Mouse (Mus musculus): ENCODE data around the gene Slc43a2.
A peak's percentile ranks its signal among the peaks of the same experiment; 100 is the strongest.
"Not testable (repeated sequence)": the region's sequence is repeated elsewhere in the genome, so short reads cannot be mapped to it uniquely, and the experiment has no call there.

Gene Slc43a2

DNA sequence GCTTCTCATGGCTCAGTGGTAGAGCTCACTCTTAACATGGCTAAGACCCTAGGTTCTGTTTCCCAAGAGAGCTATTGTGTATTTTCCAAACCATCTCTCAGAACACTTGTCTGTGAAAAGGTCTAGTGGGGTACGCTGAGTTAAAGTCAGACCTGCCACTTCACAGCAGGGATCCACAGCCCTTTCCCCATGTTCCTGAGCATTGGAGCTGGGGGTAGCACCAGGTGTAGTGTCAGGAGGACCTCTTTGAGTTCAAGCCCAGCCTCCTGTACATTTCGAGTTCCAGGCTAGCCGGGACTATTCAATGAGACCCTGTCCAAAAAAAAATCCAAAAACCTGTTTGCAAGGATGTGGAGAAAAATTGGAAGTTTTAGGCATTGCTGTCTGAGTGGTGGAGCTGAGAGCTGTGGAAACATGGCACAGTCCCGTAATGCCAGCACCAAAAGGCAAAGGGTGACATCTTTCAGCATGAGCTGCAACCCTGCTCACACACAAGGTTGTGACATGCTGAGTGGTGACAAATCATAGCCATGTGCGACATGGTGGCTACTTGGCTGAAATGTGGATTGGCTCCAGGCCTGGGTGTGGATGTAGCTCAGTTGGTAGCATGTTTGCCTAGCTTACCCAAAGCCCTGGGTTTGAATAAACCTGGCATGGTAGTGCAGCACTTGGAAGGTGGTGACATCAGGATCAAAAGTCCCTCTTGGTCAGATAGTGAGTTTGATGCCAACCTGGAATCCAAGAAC is 43.1 kb downstream of the Slc43a2 start:
- no peak for DNase-seq

DNA sequence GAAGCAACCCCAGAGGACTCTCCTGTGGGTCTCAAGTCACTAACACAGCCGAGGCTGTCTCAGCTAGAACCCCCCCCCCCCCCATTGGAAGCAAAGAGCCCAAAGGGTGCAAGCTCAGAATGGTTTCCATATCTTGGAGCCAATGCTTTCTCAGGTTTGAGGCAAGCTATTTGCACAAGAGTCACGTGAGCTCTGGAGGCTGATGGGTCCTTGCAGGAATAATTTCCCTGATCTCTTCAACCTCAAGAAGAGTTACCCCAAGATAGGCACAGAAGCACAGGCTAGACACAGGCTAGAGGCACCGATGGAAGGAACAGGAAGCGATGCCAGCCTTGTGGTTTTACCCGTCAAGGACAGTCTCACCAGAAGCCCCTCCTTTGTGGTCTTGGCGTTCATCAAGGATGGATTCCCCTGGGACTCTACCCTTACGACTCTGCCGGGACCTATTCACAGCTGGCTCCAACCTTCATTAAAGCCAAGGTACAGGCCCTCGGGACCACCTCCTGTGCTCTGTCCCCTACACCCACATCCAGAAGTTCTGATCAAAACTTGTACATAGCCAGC is 44.1 kb downstream of the Slc43a2 start:
- DNase-seq, result no peak

DNA sequence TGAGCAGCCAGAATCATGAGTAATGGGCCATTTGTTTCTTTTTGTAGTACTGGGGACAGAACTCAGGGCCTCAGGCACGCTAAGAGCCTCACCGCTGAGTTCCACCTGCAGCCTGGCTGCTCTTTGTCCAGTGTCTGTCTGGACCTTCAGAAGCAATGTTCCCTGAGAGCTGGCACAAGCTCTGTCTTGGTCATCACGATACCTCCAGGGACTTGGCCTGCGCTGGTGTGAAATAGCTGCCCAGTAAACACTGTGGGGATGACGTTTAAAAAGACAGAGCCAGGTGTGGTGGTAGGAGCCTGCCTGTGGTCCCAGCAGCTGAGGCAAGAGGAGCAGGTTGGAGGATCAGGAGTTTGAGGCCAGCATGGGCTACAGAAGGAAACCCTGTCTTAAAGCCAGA is 47.1 kb downstream of the Slc43a2 start:
- DNase-seq, result no peak

DNA sequence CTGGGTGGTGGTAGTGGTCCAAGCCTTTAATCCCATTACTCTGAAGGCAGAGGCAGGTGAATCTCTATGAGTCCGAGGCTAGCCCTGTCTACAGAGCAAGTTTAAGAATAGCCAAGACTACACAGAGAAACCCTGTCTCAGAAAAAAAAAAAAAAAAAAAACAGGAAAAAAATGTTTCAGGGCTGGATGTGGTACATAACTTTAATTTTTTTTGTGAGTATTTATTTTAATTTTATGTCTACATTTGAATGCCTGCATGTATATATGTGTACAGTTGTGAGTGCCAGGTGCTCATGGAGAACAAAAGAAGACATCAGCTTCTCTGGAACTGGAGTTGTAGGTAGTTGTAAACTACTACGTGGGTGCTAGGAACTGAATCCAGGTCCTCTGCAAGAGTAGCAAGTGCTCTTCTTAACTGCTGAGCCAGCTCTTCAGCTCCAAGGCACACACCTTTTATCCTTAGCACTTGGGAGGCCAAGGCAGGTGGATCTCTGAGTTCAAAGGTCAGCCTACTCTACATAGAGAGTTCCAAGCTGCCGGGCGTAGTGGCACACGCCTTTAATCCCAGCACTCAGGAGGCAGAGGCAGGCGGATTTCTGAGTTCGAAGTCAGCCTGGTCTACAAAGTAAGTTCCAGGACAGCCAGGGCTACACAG is 50.1 kb downstream of the Slc43a2 start:
- DNase-seq, result no peak

DNA sequence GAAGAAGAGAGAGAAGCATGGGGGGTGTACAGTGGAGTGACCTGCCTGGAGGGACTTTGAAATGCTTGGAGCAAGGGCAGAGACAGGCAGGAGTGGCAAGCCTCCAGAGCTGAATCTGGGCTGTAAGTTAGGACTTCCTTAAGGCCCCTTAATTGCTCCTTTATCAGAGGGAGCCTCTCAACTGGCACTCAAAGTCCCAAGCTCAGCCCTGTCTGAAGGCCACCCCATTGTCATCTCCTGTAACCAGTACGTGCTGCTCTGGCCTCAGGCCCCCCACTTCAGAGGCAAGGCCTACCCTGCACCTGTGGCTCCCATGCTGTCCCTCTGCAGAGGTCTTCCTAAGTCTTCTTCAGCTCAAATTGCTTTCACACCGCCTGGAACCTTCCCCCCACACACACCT is 52.0 kb downstream of the Slc43a2 start:
- no peak for DNase-seq

DNA sequence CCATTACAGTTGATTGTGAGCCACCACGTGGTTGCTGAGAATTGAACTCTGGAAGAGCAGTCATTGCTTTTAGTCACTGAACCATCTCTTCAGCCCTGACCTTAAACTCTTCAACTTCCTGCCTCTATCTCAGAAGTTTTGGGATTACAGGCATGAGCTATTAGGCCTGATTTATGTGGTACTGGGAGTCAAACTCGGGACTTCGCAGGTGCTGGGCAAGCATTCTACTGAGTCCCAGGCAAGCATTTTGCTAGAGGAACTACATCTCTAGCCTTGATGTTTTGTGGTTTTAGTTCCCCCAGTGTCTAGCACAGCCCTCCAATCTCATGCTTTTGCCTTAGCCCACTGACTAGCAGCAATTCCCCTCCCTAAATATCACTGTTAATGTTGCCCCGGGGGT is 53.6 kb downstream of the Slc43a2 start:
- no peak for DNase-seq

DNA sequence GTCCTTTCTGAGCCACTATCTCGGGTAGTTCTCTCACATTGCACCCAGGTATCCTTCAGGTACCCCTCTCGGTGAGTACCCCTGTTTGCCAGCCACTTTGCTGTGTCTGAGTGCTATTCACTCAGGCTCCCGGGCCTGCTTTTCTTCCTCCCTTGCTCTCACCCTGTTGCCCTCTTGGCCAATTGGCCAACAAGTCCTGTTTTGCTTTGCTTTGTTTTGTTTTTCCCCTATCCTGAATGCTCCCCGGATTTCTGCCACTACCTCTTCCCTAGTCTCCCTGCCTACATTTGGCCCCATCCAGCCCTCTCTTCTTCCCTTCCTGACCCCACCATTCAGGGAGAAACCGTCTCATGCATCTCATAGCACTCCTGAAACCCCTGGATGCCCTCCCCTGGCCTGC is 54.5 kb downstream of the Slc43a2 start:
- no peak for DNase-seq

DNA sequence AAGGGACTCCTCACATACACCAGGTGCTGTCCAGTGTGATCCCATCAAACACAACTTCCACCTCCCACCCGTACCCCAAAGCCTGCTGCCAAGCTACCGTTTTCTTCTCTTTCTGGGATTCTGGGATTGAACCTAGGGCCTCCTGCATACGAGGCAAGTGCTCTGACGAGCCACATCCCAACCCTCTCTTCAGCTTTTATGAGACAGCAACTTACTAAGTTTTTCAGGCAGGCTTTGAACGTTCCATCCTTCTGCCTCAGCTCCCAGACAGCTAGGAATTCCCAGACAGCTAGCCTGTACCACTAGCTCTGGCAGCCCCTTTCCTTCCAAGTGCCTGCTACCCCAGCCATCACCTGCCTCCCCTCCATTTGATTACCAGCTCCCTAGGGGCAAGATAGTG is 55.5 kb downstream of the Slc43a2 start:
- no peak for DNase-seq

DNA sequence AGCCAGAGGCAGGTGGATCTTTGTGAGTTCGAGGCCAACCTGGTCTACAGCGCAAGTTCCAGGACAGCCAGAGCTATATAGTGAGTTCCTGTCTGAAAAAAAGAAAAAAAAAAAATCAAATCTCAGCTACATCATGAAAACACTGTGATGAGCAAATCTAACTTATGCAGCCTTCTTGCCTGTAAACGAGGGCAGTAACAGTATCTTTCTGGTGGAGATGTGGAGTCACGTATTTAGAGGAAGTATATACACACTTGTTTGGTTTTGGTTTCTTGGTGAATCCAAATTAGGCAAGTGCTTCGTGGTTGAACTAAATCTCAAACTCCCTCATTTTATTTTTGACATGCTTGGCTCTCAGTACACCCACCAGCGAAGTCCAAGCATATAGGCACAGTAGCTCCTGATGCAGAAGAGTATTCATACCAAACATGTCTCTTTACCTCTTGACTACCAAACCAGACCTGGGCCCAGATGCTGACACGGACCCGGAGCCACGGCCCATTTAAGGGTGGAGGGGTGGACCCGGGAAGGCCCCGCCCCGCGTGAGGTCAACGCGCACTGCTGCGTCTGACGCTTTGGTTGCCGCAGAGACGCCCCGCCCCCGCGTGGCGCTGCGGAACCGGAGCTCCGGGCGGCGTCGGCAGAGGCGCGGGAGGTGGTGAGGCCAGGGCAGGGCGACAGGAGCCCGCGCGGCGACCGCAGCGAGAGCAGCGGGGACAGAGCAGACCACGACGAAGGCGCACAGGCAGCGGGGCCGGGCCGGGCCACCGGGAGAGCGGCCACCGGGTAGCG is 56.2 kb downstream of the Slc43a2 start, which contains the start of gene Pitpna:
Pitpna (plus strand) TSS at position 605 of the 792 bp plus-strand sequence.
- DNase-seq, result peak; percentile 96

DNA sequence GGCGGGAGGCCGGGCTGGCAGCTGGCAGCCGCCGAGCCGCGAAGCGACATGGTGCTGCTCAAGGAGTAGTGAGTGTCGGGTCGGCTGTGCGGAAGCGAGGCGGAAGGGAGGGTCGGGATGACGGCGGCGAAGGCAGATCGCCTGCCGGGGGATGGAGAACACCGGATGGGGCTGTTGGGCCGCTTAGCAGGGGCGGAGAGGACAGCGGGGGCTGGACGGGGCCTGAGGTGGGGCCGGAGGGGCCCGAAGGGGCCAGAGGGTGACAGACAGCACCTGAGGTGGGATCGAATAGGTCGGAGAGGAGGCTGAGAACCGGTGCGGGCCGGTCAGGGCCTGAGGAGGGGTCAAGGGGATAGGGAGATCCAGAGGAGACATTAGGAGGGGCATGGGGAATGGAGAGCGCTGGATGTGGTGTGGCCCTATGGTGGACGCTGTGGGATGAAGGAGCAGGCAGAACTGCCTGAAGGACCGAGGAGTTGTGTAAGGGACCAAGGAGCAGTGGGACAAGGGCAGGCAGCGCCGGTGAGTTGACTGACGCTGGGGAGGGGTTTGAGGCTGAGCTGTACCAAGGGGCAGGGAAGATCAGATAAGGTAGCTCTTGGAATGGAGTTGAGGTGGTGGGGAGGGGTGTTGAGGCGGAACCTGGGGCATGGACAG is 56.9 kb downstream of the Slc43a2 start:
- DNase-seq, result peak; percentile 76

DNA sequence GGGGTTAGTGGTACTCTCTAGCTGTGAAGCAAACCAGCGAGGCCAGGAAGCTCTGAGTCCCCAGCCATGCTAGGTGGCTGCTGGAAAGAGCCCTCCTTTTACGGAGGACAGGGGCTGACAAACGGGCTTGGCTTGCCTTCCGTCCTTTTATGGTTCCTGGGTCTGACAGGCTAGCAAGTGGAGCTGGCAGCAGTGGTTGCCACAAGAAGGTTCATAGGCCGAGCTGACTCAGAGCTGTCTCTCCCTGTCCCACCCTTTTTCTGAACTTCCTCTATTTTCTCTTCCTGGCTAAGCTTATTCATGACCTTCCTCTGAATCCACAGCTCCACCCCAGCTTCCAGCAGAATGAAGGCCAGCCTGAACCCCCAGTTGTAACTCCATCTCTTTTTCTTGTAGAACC is 61.1 kb downstream of the Slc43a2 start:
- DNase-seq, result no peak

DNA sequence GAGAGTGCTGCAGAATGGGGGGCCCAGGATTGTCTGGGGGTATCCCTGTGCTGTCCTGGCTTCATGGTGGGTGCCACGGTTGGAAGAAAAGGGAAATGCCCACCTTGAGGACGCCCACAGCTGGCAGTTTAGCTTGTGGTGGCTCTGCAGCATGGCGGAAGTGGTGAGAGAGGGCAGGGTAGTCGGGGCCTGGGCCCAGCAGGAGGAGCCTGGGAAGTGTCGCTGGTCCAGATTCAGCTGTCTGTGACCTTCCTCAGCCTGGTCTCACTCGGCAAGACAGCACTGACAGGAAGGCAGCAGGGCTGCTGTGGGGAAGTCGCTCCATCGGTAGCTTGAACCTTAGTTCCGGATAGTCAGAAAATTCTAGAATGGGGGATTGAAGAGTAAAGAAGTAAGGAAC is 62.9 kb downstream of the Slc43a2 start:
- DNase-seq, result no peak

DNA sequence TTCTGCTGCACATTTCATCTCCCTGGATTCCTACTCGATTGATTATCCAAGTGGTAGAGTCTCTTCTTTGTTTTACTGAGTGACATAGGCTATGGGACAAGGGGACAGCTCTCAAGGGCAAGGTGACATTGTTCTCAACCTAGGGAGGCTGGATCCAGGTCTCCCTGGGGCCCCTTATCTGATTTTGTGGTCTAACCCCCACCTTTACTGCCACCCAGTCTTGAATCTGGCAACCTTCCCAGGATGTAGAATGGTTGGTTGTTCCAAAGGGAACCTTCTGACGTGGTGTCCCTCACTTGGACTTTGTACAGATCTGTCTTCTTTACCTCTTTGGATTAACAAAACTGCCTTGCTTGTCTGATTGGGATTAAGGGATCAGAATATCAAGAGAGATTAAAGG is 63.9 kb downstream of the Slc43a2 start:
- no peak for DNase-seq

DNA sequence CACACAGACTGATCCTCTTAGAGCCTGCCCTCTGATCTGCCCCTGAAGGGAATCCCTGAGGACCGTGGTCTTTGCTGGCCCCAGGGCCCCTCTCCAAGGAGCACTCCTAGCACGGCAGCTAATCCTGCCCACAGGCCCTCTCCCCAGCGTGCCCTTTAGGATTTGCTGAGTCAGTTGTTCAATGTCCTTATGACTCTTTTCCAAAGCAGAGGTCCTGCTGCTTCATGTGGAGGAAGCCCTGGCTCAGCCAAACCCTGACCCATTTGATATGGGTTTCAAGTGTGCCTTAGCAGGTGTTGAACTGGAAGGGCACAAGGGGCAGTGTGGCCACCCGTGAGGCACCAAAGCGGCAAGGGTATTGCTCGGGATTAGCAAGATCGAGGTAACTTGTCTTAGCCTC is 64.3 kb downstream of the Slc43a2 start:
- no peak for DNase-seq

DNA sequence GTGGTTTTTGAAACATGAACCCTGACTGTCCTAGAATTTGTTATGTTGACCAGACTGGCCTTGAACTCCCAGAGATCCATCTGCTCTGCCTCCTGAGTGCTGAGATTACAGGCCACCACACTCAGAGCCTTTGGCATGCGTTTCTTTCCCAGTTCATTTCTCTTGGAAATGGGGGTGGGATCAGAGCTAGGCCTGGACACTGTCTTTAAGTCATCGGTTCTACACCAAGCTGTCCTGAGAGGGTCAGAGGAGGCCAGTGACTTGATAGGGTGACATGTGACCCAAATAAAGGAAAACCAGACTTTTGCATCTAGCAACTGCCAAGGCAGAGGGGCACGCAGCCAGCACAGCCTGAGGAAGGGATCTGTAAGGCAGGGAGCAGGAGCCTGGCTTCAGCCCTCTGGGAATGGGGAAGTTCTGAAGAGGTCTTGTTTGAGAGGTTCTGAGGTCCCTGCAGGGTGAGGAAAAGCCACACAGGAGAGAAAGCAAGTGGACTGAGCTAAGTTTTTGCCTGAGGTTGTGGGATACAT is 65.3 kb downstream of the Slc43a2 start:
- DNase-seq, result peak; percentile 53

DNA sequence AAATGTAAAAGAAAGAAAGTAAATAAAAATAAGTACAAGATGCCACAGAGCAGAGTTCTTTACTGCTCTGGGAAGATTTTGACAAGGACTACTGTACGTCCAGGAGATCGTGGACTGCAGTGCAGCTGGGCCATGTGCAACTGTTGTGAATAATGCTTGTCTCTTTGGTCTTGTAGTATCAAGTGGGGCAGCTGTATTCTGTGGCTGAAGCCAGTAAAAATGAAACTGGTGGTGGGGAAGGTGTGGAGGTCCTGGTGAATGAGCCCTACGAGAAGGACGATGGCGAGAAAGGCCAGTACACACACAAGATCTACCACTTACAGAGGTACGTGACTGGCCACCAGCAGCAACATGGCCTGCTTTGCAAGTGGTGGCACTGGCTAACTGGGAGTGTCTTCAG is 66.5 kb downstream of the Slc43a2 start:
- no peak for DNase-seq

DNA sequence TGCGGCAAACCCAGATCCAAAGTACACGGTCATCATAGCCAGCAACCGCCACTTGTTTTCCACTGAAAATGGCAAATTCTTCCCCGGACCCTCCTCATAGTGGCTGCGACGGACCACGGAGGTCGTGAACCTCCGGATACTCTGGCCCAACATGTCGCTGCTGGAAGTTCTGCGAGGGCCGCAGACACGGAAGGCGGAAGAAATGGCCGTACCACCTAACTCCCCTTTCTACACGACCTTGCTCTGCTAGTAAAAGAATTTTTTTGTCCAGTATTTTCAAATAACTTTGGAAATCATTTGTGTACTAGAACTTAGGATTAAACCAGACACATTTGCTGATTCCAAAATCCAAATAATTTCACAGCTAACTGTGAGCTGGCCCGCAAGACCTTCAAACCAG is 68.3 kb downstream of the Slc43a2 start:
- DNase-seq, result not testable (repeated sequence)

DNA sequence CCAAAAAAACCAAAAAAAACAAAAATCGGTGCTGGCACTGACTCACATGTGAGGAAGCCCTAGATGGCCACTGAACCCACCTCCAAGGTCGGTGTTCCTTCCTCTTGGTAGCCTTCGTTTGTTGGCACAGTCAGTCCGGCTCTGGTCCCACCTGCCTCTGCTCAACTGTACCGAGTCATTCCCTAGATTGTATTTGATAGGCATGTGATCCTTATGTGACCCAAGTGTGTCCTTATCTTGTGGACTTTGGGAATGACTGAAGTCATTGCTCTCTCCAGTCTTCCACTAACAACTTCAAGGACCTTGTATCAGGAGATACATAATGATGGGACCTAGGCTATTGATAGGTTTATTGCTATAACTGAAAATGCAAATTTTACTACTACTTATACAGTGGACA is 73.3 kb downstream of the Slc43a2 start:
- DNase-seq, result no peak

DNA sequence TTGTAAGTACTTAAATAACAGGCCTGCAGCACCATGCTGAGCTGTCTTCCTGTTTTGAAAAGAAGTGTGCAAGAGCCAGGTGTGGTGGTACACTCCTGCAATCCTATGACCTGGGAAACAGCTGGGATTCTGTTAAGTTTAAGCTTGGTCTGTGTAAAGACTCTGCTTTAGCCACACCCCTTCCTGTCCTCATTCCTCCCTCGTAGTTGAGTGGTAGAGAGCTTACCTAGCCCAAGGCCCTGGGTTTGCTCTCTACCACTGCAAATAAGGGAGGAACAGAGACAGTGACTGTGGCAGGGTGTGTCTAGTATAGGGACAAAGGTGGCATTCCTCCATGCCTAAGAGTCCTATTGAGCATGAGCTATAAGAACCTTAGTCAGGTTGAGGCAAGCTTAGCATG is 73.8 kb downstream of the Slc43a2 start:
- DNase-seq, result no peak

DNA sequence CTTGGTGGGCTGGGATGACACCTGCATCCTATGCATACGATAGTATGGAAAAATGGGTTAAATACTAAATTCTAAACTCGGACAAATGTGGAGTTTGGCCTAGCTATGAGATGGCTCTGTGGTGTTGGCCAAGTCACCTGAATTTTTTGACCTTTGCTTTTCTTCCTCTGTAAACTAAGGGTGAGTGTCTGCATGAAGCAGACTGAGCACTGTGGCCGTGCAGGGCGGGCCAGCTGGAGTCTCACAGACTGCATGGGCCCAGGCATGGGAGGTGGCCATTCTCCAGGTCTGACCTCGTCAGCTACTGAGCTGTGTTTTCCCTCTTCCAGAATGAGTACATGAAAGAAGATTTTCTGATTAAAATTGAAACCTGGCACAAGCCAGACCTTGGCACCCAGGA is 77.3 kb downstream of the Slc43a2 start:
- no peak for DNase-seq

DNA sequence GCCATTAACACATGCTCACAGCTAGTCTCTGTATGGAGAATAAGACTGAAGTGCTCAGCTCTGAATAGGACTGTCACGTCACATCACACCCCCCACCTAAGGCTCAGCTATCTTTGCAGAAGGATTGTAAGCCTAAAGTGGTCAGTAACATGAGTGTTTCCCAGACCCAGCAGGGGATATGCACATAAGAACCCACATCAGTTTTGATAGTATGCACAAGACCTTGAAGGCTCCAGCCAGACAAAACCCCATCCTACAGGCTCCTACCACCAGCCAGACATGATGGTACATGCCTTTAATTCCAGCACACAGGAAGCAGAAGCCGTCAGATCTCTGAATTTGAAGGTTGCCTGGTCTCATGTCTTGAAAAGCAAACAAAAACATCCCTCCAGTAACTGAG is 78.5 kb downstream of the Slc43a2 start:
- no peak for DNase-seq

DNA sequence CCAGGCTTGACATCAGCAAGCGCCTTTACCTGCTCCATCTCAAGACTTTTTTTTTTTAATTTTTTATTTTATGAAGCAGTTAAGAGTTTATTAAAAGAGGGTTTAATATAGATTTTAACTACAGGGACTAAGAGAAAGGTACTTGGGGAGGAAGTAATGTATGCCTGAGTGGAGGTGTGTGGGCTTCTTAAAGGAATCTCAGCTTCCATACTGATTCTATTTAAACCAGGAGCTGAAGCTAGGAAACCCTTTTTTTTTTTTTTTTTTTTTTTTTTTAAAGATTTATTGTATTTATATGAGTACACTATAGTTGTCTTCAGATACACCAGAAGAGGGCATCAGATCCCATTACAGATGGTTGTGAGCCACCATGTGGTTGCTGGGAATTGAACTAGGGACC is 83.3 kb downstream of the Slc43a2 start:
- DNase-seq, result no peak

DNA sequence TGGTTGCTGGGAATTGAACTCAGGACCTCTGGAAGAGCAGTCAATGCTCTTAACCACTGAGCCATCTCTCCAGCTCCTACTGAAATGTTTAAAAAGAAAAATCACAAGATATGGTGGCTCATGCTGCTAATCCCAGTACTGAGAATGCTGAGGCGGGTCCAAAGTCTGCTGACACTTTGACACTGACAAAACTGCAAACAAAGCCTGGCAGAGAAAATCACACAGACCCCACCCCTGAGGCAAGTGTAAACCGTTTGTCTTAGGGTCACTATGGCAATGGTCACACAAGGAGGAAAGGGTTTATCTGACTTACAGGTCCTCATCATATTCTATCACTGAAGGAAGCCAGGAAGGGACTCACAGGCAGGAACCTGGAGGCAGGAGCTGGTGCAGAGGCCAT is 84.1 kb downstream of the Slc43a2 start:
- no peak for DNase-seq

Data from lung, postnatal 14 days (tissue).